Mouse (Mus musculus) layer of hippocampus, adult 18-20 months (tissue): ENCODE results near the gene Haghl. TPM values are rescaled to one million over a fixed set of nuclear protein-coding genes. Genes with fewer than 3 reads are reported as not detected.
"Not testable (repeated sequence)": the region's sequence is repeated elsewhere in the genome, so short reads cannot be mapped to it uniquely, and the experiment has no call there.

Experiments
- DNase-seq, 2 experiments: peaks; one replicate each; pipeline ENCODE4 v3.0.0; 2022; ENCODE audit warnings: low spot score in 2 of 2
- microRNA-seq, 2 experiments: library from miRNA; unstranded; fragments of <30 nt; microRNA quantifications; one replicate each; pipeline ENCODE4 v1.2.0; 2021
- total RNA-seq, 2 experiments: library from RNA; stranded (reverse); gene quantifications; 2 replicates each; pipeline ENCODE4 v1.2.3; 2021

Haghl gene
- total RNA-seq, 2 experiments from 2014 or later: 103 to 109 TPM

- DNase-seq: no peak
Observed at GRCm38 (mm10) chr17:25748238-25748637, 37.2 kb downstream of the Haghl start.

GRCm38 (mm10) chr17:25744311-25744710, 41.2 kb downstream of the Haghl start:
- DNase-seq: no peak

- no peak for DNase-seq
Observed at GRCm38 (mm10) chr17:25743831-25744230, 41.6 kb downstream of the Haghl start.

- DNase-seq: not testable (repeated sequence)
Observed at GRCm38 (mm10) chr17:25741471-25741870, 44.0 kb downstream of the Haghl start.

DNA sequence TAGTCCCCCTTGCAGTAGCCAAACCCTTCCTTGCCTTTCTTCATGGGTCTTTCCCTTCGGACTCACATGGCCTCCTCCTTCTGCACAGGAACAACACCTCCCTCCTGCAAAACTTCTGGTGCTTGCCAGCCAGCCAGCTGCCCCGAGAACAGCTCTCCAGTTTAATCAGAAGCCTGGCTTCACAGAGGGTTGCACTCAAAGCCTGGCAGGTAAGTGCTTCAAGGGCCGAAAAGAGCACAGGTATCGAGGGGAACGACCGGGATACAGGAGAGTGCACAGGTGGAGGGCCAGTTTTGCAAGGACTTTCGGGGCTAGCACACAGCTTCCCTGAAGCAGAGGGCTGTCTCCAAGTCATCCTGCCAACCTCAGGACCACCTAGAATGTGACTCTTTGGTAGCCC, 46.6 kb downstream of the Haghl start:
- DNase-seq: no peak

DNA sequence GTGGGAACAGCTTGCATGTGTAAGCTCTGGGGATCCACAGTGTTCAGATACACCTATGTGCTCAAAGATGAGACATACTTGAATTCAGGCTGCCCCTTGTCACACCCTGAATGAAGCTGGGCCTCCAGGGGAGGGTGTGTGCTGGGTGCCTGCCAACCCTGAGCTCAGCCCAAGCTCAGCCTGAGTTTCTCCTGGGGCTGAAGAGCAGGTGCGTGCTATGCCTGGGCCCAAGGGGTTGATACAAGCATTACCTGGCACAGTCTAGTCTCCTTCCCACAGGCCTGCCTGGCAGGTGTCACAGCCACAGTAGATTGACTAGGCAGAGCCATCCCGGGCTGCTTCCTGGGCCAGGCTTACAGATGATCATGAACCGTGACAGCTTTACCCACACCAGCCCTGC, 49.7 kb downstream of the Haghl start, which contains the start of gene Mslnl:
Gene Mslnl (plus strand): TSS at position 298 of the 400 bp plus-strand sequence.
- no peak for DNase-seq

DNA sequence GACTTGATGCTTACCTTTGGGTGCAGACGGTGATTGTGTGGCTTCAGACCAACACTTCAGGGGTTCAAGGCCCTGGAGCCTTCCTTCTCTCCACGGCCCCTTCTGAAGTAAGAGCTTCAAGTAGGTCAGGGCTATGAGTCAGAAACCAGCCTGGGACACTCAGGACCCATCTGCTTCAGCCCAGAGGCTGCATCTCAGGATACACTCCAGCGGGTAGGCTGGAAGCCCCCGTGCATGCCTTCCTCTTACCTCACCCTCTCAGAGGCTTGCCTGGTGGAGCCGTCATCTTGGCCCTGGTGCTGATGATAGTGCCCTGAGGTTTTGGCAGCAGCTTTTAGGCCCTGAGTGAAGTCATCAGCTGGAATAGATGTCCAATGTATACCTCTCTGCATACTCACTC, 50.2 kb downstream of the Haghl start:
- no peak for DNase-seq

DNA sequence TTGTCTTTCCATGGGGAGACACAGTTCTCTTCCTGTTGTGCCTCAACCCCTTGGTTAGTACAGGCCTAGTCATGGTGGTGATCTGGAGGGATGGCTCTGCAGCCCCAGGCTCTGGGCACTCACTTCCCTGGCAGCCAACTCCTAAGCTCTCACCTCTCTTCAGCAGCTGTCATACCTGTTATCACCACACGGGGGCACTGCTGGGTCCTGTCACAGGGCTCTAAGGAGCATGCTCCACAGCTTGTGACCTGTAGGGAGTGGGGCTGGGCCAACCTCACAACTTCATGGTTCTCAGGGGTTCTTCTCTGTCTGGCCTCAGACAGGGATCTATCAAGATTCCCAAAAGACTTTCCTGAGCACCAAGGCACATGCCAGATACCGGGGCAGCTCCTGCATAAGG, 53.4 kb downstream of the Haghl start:
- peak; percentile 79 to 92 for DNase-seq

Small RNA genes within 50 kb of the gene (microRNA-seq; reads per million reads assigned to microRNA genes)
- 0 reads per million in 2 experiments for gene Gm25083
- 2.0 to 2.7 reads per million in 2 experiments for gene Mir3082
- 1.7 to 1.8 reads per million in 2 experiments for gene Mir6966

Other genes with a start within 250 kb of the Haghl start
- 10 to 100 TPM; 55.6 to 60.1 TPM for gene Sox8, start 215.0 kb downstream of the Haghl start, total RNA-seq
- 10 to 100 TPM; 24.9 to 25.6 TPM for gene Lmf1, start 206.6 kb downstream of the Haghl start, total RNA-seq
- gene Gng13, start 68.5 kb downstream of the Haghl start, total RNA-seq: 100 to 1,000 TPM; 130 to 131 TPM
- gene Chtf18, start 58.3 kb downstream of the Haghl start, total RNA-seq: 1 to 10 TPM; 1.5 to 1.8 TPM
- 10 to 100 TPM; 63.5 to 64.1 TPM for gene Rpusd1, start 58.0 kb downstream of the Haghl start, total RNA-seq
- gene Mslnl, start 49.6 kb downstream of the Haghl start, total RNA-seq: under 1 TPM in 1 of 2 experiments, not detected in 1; 0.13 TPM
- gene Msln, start 31.3 kb downstream of the Haghl start, total RNA-seq: 1 to 10 TPM in 1 of 2 experiments, under 1 TPM in 1; 0.46 to 1.2 TPM
- 10 to 100 TPM; 30.6 to 38.5 TPM for gene Narfl, start 11.9 kb downstream of the Haghl start, total RNA-seq
- under 1 TPM; 0.36 to 0.40 TPM for gene Ccdc78, start 907 bp upstream of the Haghl start, total RNA-seq
- 10 to 100 TPM; 88.8 to 99.3 TPM for gene Fam173a, start 7.2 kb upstream of the Haghl start, total RNA-seq
- 1 to 10 TPM in 1 of 2 experiments, under 1 TPM in 1; 0.47 to 1.8 TPM for gene AC134908.4, start 10.0 kb upstream of the Haghl start, total RNA-seq
- 10 to 100 TPM; 81.1 to 83.3 TPM for gene Metrn, start 11.5 kb upstream of the Haghl start, total RNA-seq
- 100 to 1,000 TPM; 664 to 720 TPM for gene Fbxl16, start 23.4 kb upstream of the Haghl start, total RNA-seq
- gene Wdr24, start 38.0 kb upstream of the Haghl start, total RNA-seq: 10 to 100 TPM; 22.6 to 26.4 TPM
- gene Jmjd8, start 43.2 kb upstream of the Haghl start, total RNA-seq: 10 to 100 TPM; 52.7 to 55.5 TPM
- gene Stub1, start 47.7 kb upstream of the Haghl start, total RNA-seq: 100 to 1,000 TPM; 158 to 165 TPM
- gene Rhbdl1, start 51.6 kb upstream of the Haghl start, total RNA-seq: 10 to 100 TPM; 42.1 to 43.4 TPM
- gene Gm20683, start 56.1 kb upstream of the Haghl start, total RNA-seq: 10 to 100 TPM; 21.9 to 22.1 TPM
- gene Rhot2, start 59.2 kb upstream of the Haghl start, total RNA-seq: 100 to 1,000 TPM in 1 of 2 experiments, 10 to 100 TPM in 1; 98.3 to 109 TPM
- 10 to 100 TPM; 20.1 to 21.7 TPM for gene Wdr90, start 75.8 kb upstream of the Haghl start, total RNA-seq
- 10 to 100 TPM; 23.3 to 23.7 TPM for gene Mcrip2, start 83.1 kb upstream of the Haghl start, total RNA-seq
- 10 to 100 TPM; 36.3 TPM for gene Mettl26, start 89.4 kb upstream of the Haghl start, total RNA-seq
- 1 to 10 TPM; 1.7 to 2.2 TPM for gene Wfikkn1, start 95.2 kb upstream of the Haghl start, total RNA-seq
- 10 to 100 TPM; 49.4 to 54.7 TPM for gene Rab40c, start 134.1 kb upstream of the Haghl start, total RNA-seq
- gene Pigq, start 159.3 kb upstream of the Haghl start, total RNA-seq: 100 to 1,000 TPM; 108 to 113 TPM
- gene Nhlrc4, start 159.3 kb upstream of the Haghl start, total RNA-seq: under 1 TPM; 0.32 to 0.36 TPM
- gene A930017K11Rik, start 166.9 kb upstream of the Haghl start, total RNA-seq: under 1 TPM; 0.99 TPM
- 10 to 100 TPM; 50.6 to 54.1 TPM for gene Capn15, start 200.1 kb upstream of the Haghl start, total RNA-seq